Mouse (Mus musculus) liver, embryonic 12.5 days (tissue): ENCODE data around the gene Flywch2. TPM values are rescaled to one million over a fixed set of nuclear protein-coding genes. Genes with fewer than 3 reads are reported as not detected.

Source experiments
- ATAC-seq: fragments of 200-750 bp; cut with Nextera tagmentation; 2 replicates; pipeline ENCODE4 v1.8.0; 2017; ENCODE audit warnings: moderate number of reproducible peaks, mild to moderate bottlenecking, moderate library complexity
- H3K27ac ChIP-seq: fragments of 300-500 bp; sonication (generic); 2 replicates; pipeline ENCODE4 v1.5.1; 2016; ENCODE audit warnings: mild to moderate bottlenecking
- H3K27me3 ChIP-seq: fragments of 300-500 bp; sonication (generic); replicated peaks from 2 replicates; pipeline ENCODE4 v1.6.1; 2016; ENCODE audit warnings: mild to moderate bottlenecking, moderate library complexity
- H3K36me3 ChIP-seq: fragments of 300-500 bp; sonication (generic); 2 replicates; pipeline ENCODE4 v1.6.1; 2016; ENCODE audit warnings: mild to moderate bottlenecking, moderate library complexity
- H3K4me1 ChIP-seq: fragments of 300-500 bp; sonication (generic); 2 replicates; pipeline ENCODE4 v1.6.1; 2016
- H3K4me2 ChIP-seq: fragments of 300-500 bp; sonication (generic); 2 replicates; pipeline ENCODE4 v1.6.1; 2016; ENCODE audit warnings: mild to moderate bottlenecking, moderate library complexity
- H3K4me3 ChIP-seq: fragments of 300-500 bp; sonication (generic); 2 replicates; pipeline ENCODE4 v1.5.1; 2016; ENCODE audit warnings: mild to moderate bottlenecking, moderate library complexity
- H3K9ac ChIP-seq: fragments of 300-500 bp; sonication (generic); 2 replicates; pipeline ENCODE4 v1.6.1; 2016; ENCODE audit warnings: mild to moderate bottlenecking, moderate library complexity
- H3K9me3 ChIP-seq: fragments of 300-500 bp; sonication (generic); replicated peaks from 2 replicates; pipeline ENCODE4 v1.6.1; 2016; ENCODE audit warnings: mild to moderate bottlenecking, moderate library complexity
- WGBS: fragments of 180-500 bp; shearing (Covaris S2); methylation state at CpG from one replicate; pipeline ENCODE4 v1.1.7; 2016; ENCODE audit not compliant: insufficient replicate concordance; 5-methylcytosine and 5-hydroxymethylcytosine counted together
- microRNA-seq: library from miRNA; unstranded; fragments of <30 nt; microRNA quantifications from one replicate; pipeline ENCODE4, GENCODE M21; 2017
- polyA plus RNA-seq: library from polyadenylated mRNA; unstranded; fragments of >200 nt; fragmentation: Nextera tagmentation; extraction: Ambion mirVana; gene quantifications from 2 replicates; pipeline ENCODE4 v1.2.1, GENCODE M21; 2016

Flywch2 gene
- polyA plus RNA-seq, 1 experiment from 2014 or later, result 2.9 TPM

- H3K9me3 ChIP-seq, result no peaks in the 10 kb centered on the region
- no peak overlapping the region for H3K27ac ChIP-seq
- peaks cover 39% of the 10 kb centered on the region for H3K4me1 ChIP-seq
- no peak for ATAC-seq
- no peak overlapping the region for H3K4me3 ChIP-seq
- H3K36me3 ChIP-seq, result peaks cover 49% of the 10 kb centered on the region
- H3K27me3 ChIP-seq, result peaks cover 62% of the 10 kb centered on the region
- H3K4me2 ChIP-seq, result no peak overlapping the region
- 67% methylated on average over 15 of the region's 15 CpGs for WGBS
- no peak overlapping the region for H3K9ac ChIP-seq
Measured at GRCm38 (mm10) chr17:23737493-23738445, 48.1 kb downstream of the Flywch2 start.

- Histone ChIP-seq H3K4me1 (peaks cover 26% of the 10 kb centered on the region), H3K9ac (no peak overlapping the region), H3K9me3 (no peaks in the 10 kb centered on the region), H3K4me3 (no peak overlapping the region), H3K27me3 (peaks cover 27% of the 10 kb centered on the region), H3K27ac (no peak overlapping the region), H3K4me2 (no peak overlapping the region), H3K36me3 (peaks cover 54% of the 10 kb centered on the region)
- WGBS, result 72% methylated on average over 1 of the region's 1 CpGs
- ATAC-seq, result no peak
Measured at GRCm38 (mm10) chr17:23734341-23734740, 51.5 kb downstream of the Flywch2 start.

- peaks cover 38% of the 10 kb centered on the region for H3K4me1 ChIP-seq
- H3K9ac ChIP-seq, result no peak overlapping the region
- no peak overlapping the region for H3K27ac ChIP-seq
- 67% methylated on average over 1 of the region's 1 CpGs for WGBS
- no peaks in the 10 kb centered on the region for H3K9me3 ChIP-seq
- ATAC-seq, result no peak
- H3K4me2 ChIP-seq, result no peak overlapping the region
- no peaks in the 10 kb centered on the region for H3K27me3 ChIP-seq
- no peak overlapping the region for H3K4me3 ChIP-seq
- H3K36me3 ChIP-seq, result peaks cover 32% of the 10 kb centered on the region
Measured at GRCm38 (mm10) chr17:23730441-23730840, 55.4 kb downstream of the Flywch2 start.

Small RNA genes lying within 50 kb of the gene (microRNA-seq; reads per million reads assigned to microRNA genes)
- 2.8 reads per million for gene Mir5125

Other genes with a start within 250 kb of the Flywch2 start
- 8.3 and 9.1 TPM in 2 replicates for gene Zfp213, start 221.8 kb downstream of the Flywch2 start, polyA plus RNA-seq
- 2.8 and 2.9 TPM in 2 replicates for gene Zfp13, start 186.6 kb downstream of the Flywch2 start, polyA plus RNA-seq
- gene Zscan10, start 185.2 kb downstream of the Flywch2 start, polyA plus RNA-seq, result not detected in 2 replicates
- gene Mmp25, start 140.8 kb downstream of the Flywch2 start, polyA plus RNA-seq, result 0.20 and 0.28 TPM in 2 replicates
- gene Bicdl2, start 125.6 kb downstream of the Flywch2 start, polyA plus RNA-seq, result not detected in 2 replicates
- gene Hcfc1r1, start 112.5 kb downstream of the Flywch2 start, polyA plus RNA-seq, result 23.6 and 25.5 TPM in 2 replicates
- 31.4 and 36.1 TPM in 2 replicates for gene Thoc6, start 112.2 kb downstream of the Flywch2 start, polyA plus RNA-seq
- gene Tnfrsf12a, start 108.6 kb downstream of the Flywch2 start, polyA plus RNA-seq, result 7.1 and 7.8 TPM in 2 replicates
- 0.78 and 2.3 TPM in 2 replicates for gene Cldn6, start 106.8 kb downstream of the Flywch2 start, polyA plus RNA-seq
- gene Cldn9, start 102.1 kb downstream of the Flywch2 start, polyA plus RNA-seq, result 0.08 and 0.11 TPM in 2 replicates
- 0.05 and 0.10 TPM in 2 replicates for gene 1520401A03Rik, start 63.3 kb downstream of the Flywch2 start, polyA plus RNA-seq
- gene Pkmyt1, start 59.7 kb downstream of the Flywch2 start, polyA plus RNA-seq, result 41.1 and 42.1 TPM in 2 replicates
- 7.4 and 8.4 TPM in 2 replicates for gene Paqr4, start 45.2 kb downstream of the Flywch2 start, polyA plus RNA-seq
- gene Kremen2, start 40.2 kb downstream of the Flywch2 start, polyA plus RNA-seq, result 0.17 and 0.55 TPM in 2 replicates
- 22.4 and 22.6 TPM in 2 replicates for gene Flywch1, start 14.5 kb downstream of the Flywch2 start, polyA plus RNA-seq
- gene Srrm2, start 4.5 kb upstream of the Flywch2 start, polyA plus RNA-seq, result 334 and 339 TPM in 2 replicates
- gene Elob, start 43.1 kb upstream of the Flywch2 start, polyA plus RNA-seq, result 588 and 602 TPM in 2 replicates
- gene Prss33, start 50.0 kb upstream of the Flywch2 start, polyA plus RNA-seq, result not detected in 2 replicates
- not detected in 2 replicates for gene Prss32, start 57.8 kb upstream of the Flywch2 start, polyA plus RNA-seq
- 0.32 and 0.45 TPM in 2 replicates for gene Prss41, start 58.1 kb upstream of the Flywch2 start, polyA plus RNA-seq
- not detected in 2 replicates for gene Prss21, start 82.0 kb upstream of the Flywch2 start, polyA plus RNA-seq
- gene Dcpp1, start 94.8 kb upstream of the Flywch2 start, polyA plus RNA-seq, result not detected in 2 replicates
- not detected in 2 replicates for gene Dcpp2, start 94.8 kb upstream of the Flywch2 start, polyA plus RNA-seq
- not detected in 2 replicates for gene Dcpp3, start 131.4 kb upstream of the Flywch2 start, polyA plus RNA-seq
- not detected in 2 replicates for gene Sbp, start 155.6 kb upstream of the Flywch2 start, polyA plus RNA-seq
- not detected in 2 replicates for gene Sbpl, start 169.2 kb upstream of the Flywch2 start, polyA plus RNA-seq
- gene Prss30, start 194.5 kb upstream of the Flywch2 start, polyA plus RNA-seq, result not detected in 2 replicates
- not detected in 2 replicates for gene Prss22, start 212.0 kb upstream of the Flywch2 start, polyA plus RNA-seq